Mouse (Mus musculus) brain, adult 2 months (tissue): Measurements from ENCODE around the gene Mief1.

Experiments used
- DNase-seq: peaks from one replicate; pipeline ENCODE4 v3.0.0; 2011; ENCODE audit warnings: low read depth, low spot score

Gene Mief1

GRCm38 (mm10) chr15:80228071-80228800 lies 5.6 kb upstream of the Mief1 start:
- DNase-seq = no peak

- DNase-seq = no peak
Observed at GRCm38 (mm10) chr15:80232331-80232730, 1.5 kb upstream of the Mief1 start.

- DNase-seq = no peak
Observed at GRCm38 (mm10) chr15:80233053-80233452, 765 bp upstream of the Mief1 start.

GRCm38 (mm10) chr15:80235535-80235934 lies 1.7 kb downstream of the Mief1 start, which contains the start of gene AC140267.1:
TSS of gene AC140267.1 (plus strand) at chr15:80235835.
- no peak for DNase-seq

GRCm38 (mm10) chr15:80248135-80248534 lies 14.3 kb downstream of the Mief1 start:
- peak; percentile 53 for DNase-seq

- DNase-seq = no peak
Observed at GRCm38 (mm10) chr15:80248596-80248995, 14.8 kb downstream of the Mief1 start.

GRCm38 (mm10) chr15:80249672-80250071 lies 15.9 kb downstream of the Mief1 start:
- DNase-seq = no peak

GRCm38 (mm10) chr15:80250586-80250985 lies 16.8 kb downstream of the Mief1 start:
- DNase-seq = no peak

- DNase-seq = no peak
Observed at GRCm38 (mm10) chr15:80253530-80253929, 19.7 kb downstream of the Mief1 start.

GRCm38 (mm10) chr15:80254207-80254606 lies 20.4 kb downstream of the Mief1 start:
- DNase-seq = peak; percentile 64

- peak; percentile 100 for DNase-seq
Observed at GRCm38 (mm10) chr15:80254847-80255645, 21.2 kb downstream of the Mief1 start, which contains the start of gene Atf4. TSS of gene Atf4 (plus strand) at chr15:80255184.

GRCm38 (mm10) chr15:80255646-80256121 lies 21.9 kb downstream of the Mief1 start:
- DNase-seq = peak; percentile 90

GRCm38 (mm10) chr15:80256242-80256641 lies 22.4 kb downstream of the Mief1 start:
- DNase-seq = no peak

- DNase-seq = no peak
Observed at GRCm38 (mm10) chr15:80256656-80257601, 23.1 kb downstream of the Mief1 start.

GRCm38 (mm10) chr15:80257602-80258239 lies 23.9 kb downstream of the Mief1 start:
- DNase-seq = peak; percentile 80

- no peak for DNase-seq
Observed at GRCm38 (mm10) chr15:80258240-80259170, 24.7 kb downstream of the Mief1 start.

- DNase-seq = no peak
Observed at GRCm38 (mm10) chr15:80259406-80260045, 25.7 kb downstream of the Mief1 start.

- DNase-seq = peak; percentile 93
Observed at GRCm38 (mm10) chr15:80260677-80261076, 26.9 kb downstream of the Mief1 start.

GRCm38 (mm10) chr15:80261100-80261499 lies 27.3 kb downstream of the Mief1 start:
- DNase-seq = no peak
